Mouse (Mus musculus) midbrain, embryonic 16.5 days (tissue): ENCODE results near the gene Map4k3. TPM values are rescaled to one million over a fixed set of nuclear protein-coding genes. Genes with fewer than 3 reads are reported as not detected.
"Not testable (repeated sequence)": the region's sequence is repeated elsewhere in the genome, so short reads cannot be mapped to it uniquely, and the experiment has no call there.

Experiments used
- ATAC-seq: fragments of 200-750 bp; cut with Nextera tagmentation; 2 replicates; pipeline ENCODE4 v1.8.0; 2017; ENCODE audit warnings: moderate TSS enrichment
- H3K27ac ChIP-seq: fragments of 300-500 bp; sonication (generic); 2 replicates; pipeline ENCODE4 v1.5.1; 2014; ENCODE audit warnings: mild to moderate bottlenecking, low read length, mixed read lengths
- H3K27me3 ChIP-seq: fragments of 300-500 bp; sonication (generic); 2 replicates; pipeline ENCODE4 v1.6.1; 2014; ENCODE audit warnings: low read depth, low read length, mixed read lengths; ENCODE audit not compliant: control insufficient read depth, insufficient read depth
- H3K36me3 ChIP-seq: fragments of 300-500 bp; sonication (generic); 2 replicates; pipeline ENCODE4 v1.6.1; 2014; ENCODE audit warnings: mild to moderate bottlenecking, low read length, moderate library complexity, mixed read lengths; ENCODE audit not compliant: control insufficient read depth, insufficient read depth
- H3K4me1 ChIP-seq: fragments of 300-500 bp; sonication (generic); 2 replicates; pipeline ENCODE4 v1.6.1; 2014; ENCODE audit warnings: mild to moderate bottlenecking, low read length, mixed read lengths; ENCODE audit not compliant: control insufficient read depth, insufficient read depth
- H3K4me2 ChIP-seq: fragments of 300-500 bp; sonication (generic); 2 replicates; pipeline ENCODE4 v1.6.1; 2014; ENCODE audit warnings: mild to moderate bottlenecking, low read length, mixed read lengths
- H3K4me3 ChIP-seq: fragments of 300-500 bp; sonication (generic); 2 replicates; pipeline ENCODE4 v1.5.1; 2014; ENCODE audit warnings: low read depth, mild to moderate bottlenecking, low read length, moderate library complexity, mixed read lengths
- H3K9ac ChIP-seq: fragments of 300-500 bp; sonication (generic); 2 replicates; pipeline ENCODE4 v1.6.1; 2014; ENCODE audit warnings: low read depth, low read length, mixed read lengths
- H3K9me3 ChIP-seq: fragments of 300-500 bp; sonication (generic); replicated peaks from 2 replicates; pipeline ENCODE4 v1.6.1; 2014; ENCODE audit warnings: mild to moderate bottlenecking, low read length, mixed read lengths; ENCODE audit not compliant: control insufficient read depth, poor library complexity, severe bottlenecking
- WGBS: fragments of 180-500 bp; shearing (Covaris S2); extraction: QIAGEN DNeasy Blood & Tissue Kit; methylation state at CpG from one replicate; pipeline ENCODE4 v1.1.7; 2014; 5-methylcytosine and 5-hydroxymethylcytosine counted together
- polyA plus RNA-seq: library from polyadenylated mRNA; unstranded; fragments of >200 nt; fragmentation: Nextera tagmentation; extraction: Ambion mirVana; gene quantifications from 2 replicates; pipeline ENCODE4 v1.2.1, GENCODE M21; 2015

Map4k3 gene
- polyA plus RNA-seq, 1 experiment from 2014 or later = 21.2 TPM

- ATAC-seq = no peak
Observed at GRCm38 (mm10) chr17:80733121-80733800, 5.0 kb upstream of the Map4k3 start.

GRCm38 (mm10) chr17:80732256-80732655, 4.0 kb upstream of the Map4k3 start:
- Histone ChIP-seq H3K36me3 (no peaks in the 10 kb centered on the region), H3K9ac (no peak overlapping the region), H3K4me2 (no peak overlapping the region), H3K9me3 (no peaks in the 10 kb centered on the region), H3K27ac (no peak overlapping the region), H3K4me3 (no peak overlapping the region), H3K4me1 (peaks cover 6% of the 10 kb centered on the region), H3K27me3 (no peaks in the 10 kb centered on the region)
- WGBS = 88% methylated on average over 4 of the region's 4 CpGs
- no peak for ATAC-seq

More at GRCm38 (mm10) chr17:80733121-80733800, 5.0 kb upstream of the Map4k3 start:
- H3K4me1 ChIP-seq = peaks cover 6% of the 10 kb centered on the region
- H3K9ac ChIP-seq = no peak overlapping the region
- H3K27me3 ChIP-seq = no peaks in the 10 kb centered on the region
- H3K4me3 ChIP-seq = no peak overlapping the region
- no peaks in the 10 kb centered on the region for H3K36me3 ChIP-seq
- WGBS = 80% methylated on average over 12 of the region's 12 CpGs
- no peak overlapping the region for H3K4me2 ChIP-seq
- no peaks in the 10 kb centered on the region for H3K9me3 ChIP-seq
- H3K27ac ChIP-seq = no peak overlapping the region

- not testable (repeated sequence) for H3K9me3 ChIP-seq, H3K9ac ChIP-seq, H3K27ac ChIP-seq, ATAC-seq, H3K4me2 ChIP-seq, H3K27me3 ChIP-seq, H3K36me3 ChIP-seq, H3K4me3 ChIP-seq
- WGBS = 90% methylated on average over 6 of the region's 6 CpGs
- peaks cover 22% of the 10 kb centered on the region for H3K4me1 ChIP-seq
Observed at GRCm38 (mm10) chr17:80730283-80730682, 2.0 kb upstream of the Map4k3 start.

GRCm38 (mm10) chr17:80729825-80730224, 1.5 kb upstream of the Map4k3 start:
- Histone ChIP-seq H3K27me3 (no peaks in the 10 kb centered on the region), H3K4me3 (no peak overlapping the region), H3K4me2 (no peak overlapping the region), H3K27ac (no peak overlapping the region), H3K36me3 (no peaks in the 10 kb centered on the region), H3K9ac (no peak overlapping the region), H3K4me1 (peaks cover 23% of the 10 kb centered on the region), H3K9me3 (no peaks in the 10 kb centered on the region)
- 74% methylated on average over 5 of the region's 5 CpGs for WGBS
- ATAC-seq = no peak

- WGBS = 17% methylated on average over 9 of the region's 9 CpGs
- H3K9ac ChIP-seq = no peak overlapping the region
- no peak overlapping the region for H3K4me3 ChIP-seq
- ATAC-seq = no peak
- no peaks in the 10 kb centered on the region for H3K9me3 ChIP-seq
- peak overlapping the region; percentile 53 for H3K27ac ChIP-seq
- H3K4me1 ChIP-seq = peaks cover 28% of the 10 kb centered on the region
- H3K4me2 ChIP-seq = peak overlapping the region; percentile 9; the same call in 1 of the 2 replicates
- H3K36me3 ChIP-seq = no peaks in the 10 kb centered on the region
- H3K27me3 ChIP-seq = no peaks in the 10 kb centered on the region
Observed at GRCm38 (mm10) chr17:80729080-80729749, 930 bp upstream of the Map4k3 start.

- H3K9ac ChIP-seq = peak overlapping the region; percentile 99
- no peaks in the 10 kb centered on the region for H3K27me3 ChIP-seq
- no peaks in the 10 kb centered on the region for H3K36me3 ChIP-seq
- peak; percentile 77 for ATAC-seq
- peaks cover 36% of the 10 kb centered on the region for H3K4me1 ChIP-seq
- H3K9me3 ChIP-seq = no peaks in the 10 kb centered on the region
- H3K4me2 ChIP-seq = peak overlapping the region; percentile 91
- peak overlapping the region; percentile 99 for H3K4me3 ChIP-seq
- H3K27ac ChIP-seq = peak overlapping the region; percentile 92
- under 1% methylated on average over 51 of the region's 54 CpGs for WGBS
Observed at GRCm38 (mm10) chr17:80727341-80727951, 839 bp downstream of the Map4k3 start.

- H3K4me2 ChIP-seq = peak overlapping the region; percentile 91
- no peaks in the 10 kb centered on the region for H3K27me3 ChIP-seq
- H3K4me3 ChIP-seq = peak overlapping the region; percentile 99
- H3K9ac ChIP-seq = peak overlapping the region; percentile 99
- ATAC-seq = no peak
- H3K9me3 ChIP-seq = no peaks in the 10 kb centered on the region
- no peaks in the 10 kb centered on the region for H3K36me3 ChIP-seq
- H3K27ac ChIP-seq = 0 out of 2 replicates have a peak overlapping the region, but pooled peaks have one; percentile 11
- H3K4me1 ChIP-seq = peaks cover 42% of the 10 kb centered on the region
- WGBS = 9% methylated on average over 8 of the region's 8 CpGs
Observed at GRCm38 (mm10) chr17:80726821-80727220, 1.5 kb downstream of the Map4k3 start.

GRCm38 (mm10) chr17:80723092-80723491, 5.2 kb downstream of the Map4k3 start:
- WGBS = 74% methylated on average over 6 of the region's 6 CpGs
- H3K27ac ChIP-seq = no peak overlapping the region
- no peaks in the 10 kb centered on the region for H3K9me3 ChIP-seq
- no peak for ATAC-seq
- H3K4me3 ChIP-seq = no peak overlapping the region
- H3K4me2 ChIP-seq = no peak overlapping the region
- no peak overlapping the region for H3K9ac ChIP-seq
- H3K4me1 ChIP-seq = peaks cover 51% of the 10 kb centered on the region
- no peaks in the 10 kb centered on the region for H3K27me3 ChIP-seq
- H3K36me3 ChIP-seq = no peaks in the 10 kb centered on the region

- Histone ChIP-seq H3K27me3 (no peaks in the 10 kb centered on the region), H3K36me3 (no peaks in the 10 kb centered on the region), H3K27ac (no peak overlapping the region), H3K9ac (no peak overlapping the region), H3K4me3 (no peak overlapping the region), H3K9me3 (no peaks in the 10 kb centered on the region), H3K4me1 (peaks cover 53% of the 10 kb centered on the region), H3K4me2 (0 out of 2 replicates have a peak overlapping the region, but pooled peaks have one; percentile 8)
- ATAC-seq = peak; percentile 69; the same call in 1 of the 2 replicates
- WGBS = 45% methylated on average over 7 of the region's 7 CpGs
Observed at GRCm38 (mm10) chr17:80721670-80722069, 6.6 kb downstream of the Map4k3 start.
